Mouse (Mus musculus) forebrain, embryonic 11.5 days (tissue): ENCODE results near the gene Vip. TPM values are rescaled to one million over a fixed set of nuclear protein-coding genes. Genes with fewer than 3 reads are reported as not detected.

Source experiments
- ATAC-seq: fragments of 200-750 bp; cut with Nextera tagmentation; replicated peaks from 2 replicates; pipeline ENCODE4 v1.8.0; 2017; ENCODE audit warnings: moderate TSS enrichment; ENCODE audit not compliant: low FRiP score
- DNase-seq: peaks from one replicate; pipeline ENCODE4 v3.0.0-alpha.2; 2017; ENCODE audit warnings: low spot score
- H3K27ac ChIP-seq: fragments of 300-500 bp; sonication (generic); 2 replicates; pipeline ENCODE4 v1.5.1; 2014; ENCODE audit warnings: low read depth, low read length
- H3K27me3 ChIP-seq: fragments of 300-500 bp; sonication (generic); 2 replicates; pipeline ENCODE4 v1.6.1; 2014; ENCODE audit warnings: mild to moderate bottlenecking, low read length, mixed read lengths; ENCODE audit not compliant: control insufficient read depth, insufficient read depth
- H3K36me3 ChIP-seq: fragments of 300-500 bp; sonication (generic); 2 replicates; pipeline ENCODE4 v1.6.1; 2014; ENCODE audit warnings: mild to moderate bottlenecking, low read length, moderate library complexity, mixed read lengths; ENCODE audit not compliant: control insufficient read depth, insufficient read depth
- H3K4me1 ChIP-seq: fragments of 300-500 bp; sonication (generic); replicated peaks from 2 replicates; pipeline ENCODE4 v1.6.1; 2014; ENCODE audit warnings: low read length, mixed read lengths; ENCODE audit not compliant: control insufficient read depth, insufficient read depth
- H3K4me2 ChIP-seq: fragments of 300-500 bp; sonication (generic); 2 replicates; pipeline ENCODE4 v1.6.1; 2014; ENCODE audit warnings: low read depth, mild to moderate bottlenecking, low read length, moderate library complexity, mixed read lengths; ENCODE audit not compliant: severe bottlenecking
- H3K4me3 ChIP-seq: fragments of 300-500 bp; sonication (generic); 2 replicates; pipeline ENCODE4 v1.5.1; 2014; ENCODE audit warnings: low read depth, low read length
- H3K9ac ChIP-seq: fragments of 300-500 bp; sonication (generic); 2 replicates; pipeline ENCODE4 v1.6.1; 2014; ENCODE audit warnings: low read length
- H3K9me3 ChIP-seq: fragments of 300-500 bp; sonication (generic); 2 replicates; pipeline ENCODE4 v1.6.1; 2016; ENCODE audit warnings: low read length, mixed read lengths; ENCODE audit not compliant: control insufficient read depth
- WGBS: fragments of 180-500 bp; shearing (Covaris S2); extraction: QIAGEN DNeasy Blood & Tissue Kit; methylation state at CpG from one replicate; pipeline ENCODE4 v1.1.7; 2014; 5-methylcytosine and 5-hydroxymethylcytosine counted together
- polyA plus RNA-seq: library from polyadenylated mRNA; unstranded; fragments of >200 nt; fragmentation: Nextera tagmentation; extraction: Ambion mirVana; gene quantifications from 2 replicates; pipeline ENCODE4 v1.2.1, GENCODE M21; 2014

The Vip gene
- polyA plus RNA-seq: not detected in 2 replicates

- H3K4me3 ChIP-seq: no peak within 1 kb of the TSS
- peak; percentile 64 for DNase-seq
Measured at GRCm38 (mm10) chr10:5639112-5639511, at the start of gene Vip. Gene Vip (plus strand): TSS chr10:5639218.

GRCm38 (mm10) chr10:5591061-5591460 is 48.0 kb upstream of the Vip start:
- Histone ChIP-seq H3K9ac (no peak overlapping the region), H3K4me1 (no peaks in the 10 kb centered on the region), H3K4me3 (no peak overlapping the region), H3K27ac (no peak overlapping the region), H3K36me3 (no peaks in the 10 kb centered on the region), H3K27me3 (no peaks in the 10 kb centered on the region), H3K9me3 (no peaks in the 10 kb centered on the region), H3K4me2 (no peak overlapping the region)
- DNase-seq (no peak), ATAC-seq (no peak)
- WGBS: 87% methylated on average over 2 of the region's 2 CpGs

More at GRCm38 (mm10) chr10:5639112-5639511, at the start of gene Vip:
- no peak within 1 kb of the TSS for H3K9ac ChIP-seq
- ATAC-seq: no peak
- H3K27me3 ChIP-seq: no peaks in the 10 kb centered on the region
- no peak within 1 kb of the TSS for H3K27ac ChIP-seq
- no peaks in the 10 kb centered on the region for H3K9me3 ChIP-seq
- no peaks in the 10 kb centered on the region for H3K4me1 ChIP-seq
- H3K36me3 ChIP-seq: no peaks in the 10 kb centered on the region
- 33% methylated on average over 8 of the region's 8 CpGs for WGBS
- no peak within 1 kb of the TSS for H3K4me2 ChIP-seq

- Histone ChIP-seq H3K9me3 (no peaks in the 10 kb centered on the region), H3K27me3 (no peaks in the 10 kb centered on the region), H3K36me3 (no peaks in the 10 kb centered on the region), H3K9ac (no peak overlapping the region), H3K4me2 (no peak overlapping the region), H3K4me3 (no peak overlapping the region), H3K4me1 (no peaks in the 10 kb centered on the region), H3K27ac (no peak overlapping the region)
- no peak for DNase-seq
- ATAC-seq: no peak
- WGBS: 83% methylated on average over 4 of the region's 4 CpGs
Measured at GRCm38 (mm10) chr10:5591996-5592395, 47.0 kb upstream of the Vip start.

GRCm38 (mm10) chr10:5593464-5593863 is 45.6 kb upstream of the Vip start, which contains the start of gene Myct1:
Gene Myct1 (plus strand): TSS chr10:5593775.
- Histone ChIP-seq H3K27ac (no peak within 1 kb of the TSS), H3K27me3 (no peaks in the 10 kb centered on the region), H3K4me2 (no peak within 1 kb of the TSS), H3K4me3 (no peak within 1 kb of the TSS), H3K9ac (no peak within 1 kb of the TSS), H3K4me1 (no peaks in the 10 kb centered on the region), H3K36me3 (no peaks in the 10 kb centered on the region), H3K9me3 (no peaks in the 10 kb centered on the region)
- DNase-seq: no peak
- ATAC-seq: no peak
- 64% methylated on average over 5 of the region's 5 CpGs for WGBS

GRCm38 (mm10) chr10:5594457-5594856 is 44.6 kb upstream of the Vip start:
- no peaks in the 10 kb centered on the region for H3K9me3 ChIP-seq
- H3K4me1 ChIP-seq: no peaks in the 10 kb centered on the region
- ATAC-seq (no peak), DNase-seq (no peak)
- H3K27ac ChIP-seq: no peak overlapping the region
- H3K4me3 ChIP-seq: no peak overlapping the region
- 70% methylated on average over 5 of the region's 5 CpGs for WGBS
- H3K27me3 ChIP-seq: no peaks in the 10 kb centered on the region
- H3K36me3 ChIP-seq: no peaks in the 10 kb centered on the region
- H3K4me2 ChIP-seq: no peak overlapping the region
- H3K9ac ChIP-seq: no peak overlapping the region

- ATAC-seq (no peak), DNase-seq (no peak)
- Histone ChIP-seq H3K9ac (no peak overlapping the region), H3K4me3 (no peak overlapping the region), H3K27me3 (no peaks in the 10 kb centered on the region), H3K4me2 (no peak overlapping the region), H3K4me1 (no peaks in the 10 kb centered on the region), H3K36me3 (no peaks in the 10 kb centered on the region), H3K9me3 (no peaks in the 10 kb centered on the region), H3K27ac (no peak overlapping the region)
- 75% methylated on average over 6 of the region's 6 CpGs for WGBS
Measured at GRCm38 (mm10) chr10:5596559-5596958, 42.5 kb upstream of the Vip start.

GRCm38 (mm10) chr10:5600123-5600522 is 38.9 kb upstream of the Vip start:
- no peaks in the 10 kb centered on the region for H3K36me3 ChIP-seq
- no peaks in the 10 kb centered on the region for H3K4me1 ChIP-seq
- no peak overlapping the region for H3K4me3 ChIP-seq
- no peak overlapping the region for H3K9ac ChIP-seq
- ATAC-seq: peak; percentile 82
- WGBS: 28% methylated on average over 7 of the region's 7 CpGs
- peak; percentile 62 for DNase-seq
- H3K9me3 ChIP-seq: no peaks in the 10 kb centered on the region
- H3K27me3 ChIP-seq: no peaks in the 10 kb centered on the region
- H3K4me2 ChIP-seq: no peak overlapping the region
- no peak overlapping the region for H3K27ac ChIP-seq

- whole genome bisulfite sequencing: 94% methylated on average over 10 of the region's 10 CpGs
- H3K27ac ChIP-seq: no peak overlapping the region
- no peaks in the 10 kb centered on the region for H3K4me1 ChIP-seq
- H3K36me3 ChIP-seq: no peaks in the 10 kb centered on the region
- no peaks in the 10 kb centered on the region for H3K27me3 ChIP-seq
- H3K9ac ChIP-seq: no peak overlapping the region
- no peak overlapping the region for H3K4me3 ChIP-seq
- H3K9me3 ChIP-seq: no peaks in the 10 kb centered on the region
- ATAC-seq (no peak), DNase-seq (no peak)
- H3K4me2 ChIP-seq: no peak overlapping the region
Measured at GRCm38 (mm10) chr10:5603512-5603911, 35.5 kb upstream of the Vip start.

- no peak overlapping the region for H3K27ac ChIP-seq
- H3K9ac ChIP-seq: no peak overlapping the region
- ATAC-seq (no peak), DNase-seq (no peak)
- H3K4me1 ChIP-seq: no peaks in the 10 kb centered on the region
- H3K4me3 ChIP-seq: no peak overlapping the region
- no peaks in the 10 kb centered on the region for H3K36me3 ChIP-seq
- WGBS: 92% methylated on average over 13 of the region's 13 CpGs
- H3K4me2 ChIP-seq: no peak overlapping the region
- H3K9me3 ChIP-seq: no peaks in the 10 kb centered on the region
- no peaks in the 10 kb centered on the region for H3K27me3 ChIP-seq
Measured at GRCm38 (mm10) chr10:5604371-5604770, 34.6 kb upstream of the Vip start.
